Mouse (Mus musculus): ENCODE results near the gene Mum1. TPM values are rescaled to one million over a fixed set of nuclear protein-coding genes. Genes with fewer than 3 reads are reported as not detected.
"Not testable (repeated sequence)": the region's sequence is repeated elsewhere in the genome, so short reads cannot be mapped to it uniquely, and the experiment has no call there.

Gene Mum1
- total RNA-seq, 2 experiments from 2014 or later: 45.5 to 46.2 TPM

DNA sequence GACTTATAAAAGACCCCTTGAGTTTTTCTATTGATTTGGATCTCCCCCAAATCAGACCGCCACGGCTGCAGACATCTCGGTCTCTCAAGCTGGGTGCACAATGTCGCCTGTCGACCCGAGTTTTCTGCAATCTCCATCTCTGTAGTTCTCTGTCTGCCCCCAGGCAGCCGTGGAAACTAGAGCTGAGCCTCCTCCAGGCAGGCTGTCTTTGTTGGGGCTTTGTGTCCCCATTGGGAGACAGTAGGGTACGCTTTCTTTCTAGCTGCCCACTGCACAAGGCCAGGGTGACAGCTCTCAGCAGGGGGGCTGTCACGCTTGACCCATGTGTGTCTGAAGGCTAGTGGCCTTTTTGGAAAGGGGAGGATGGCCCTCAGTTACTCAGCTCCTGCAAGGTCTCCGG lies 18.6 kb upstream of the Mum1 start:
- ATAC-seq (ENCODE audit: poor library complexity, severe bottlenecking): no peak

DNA sequence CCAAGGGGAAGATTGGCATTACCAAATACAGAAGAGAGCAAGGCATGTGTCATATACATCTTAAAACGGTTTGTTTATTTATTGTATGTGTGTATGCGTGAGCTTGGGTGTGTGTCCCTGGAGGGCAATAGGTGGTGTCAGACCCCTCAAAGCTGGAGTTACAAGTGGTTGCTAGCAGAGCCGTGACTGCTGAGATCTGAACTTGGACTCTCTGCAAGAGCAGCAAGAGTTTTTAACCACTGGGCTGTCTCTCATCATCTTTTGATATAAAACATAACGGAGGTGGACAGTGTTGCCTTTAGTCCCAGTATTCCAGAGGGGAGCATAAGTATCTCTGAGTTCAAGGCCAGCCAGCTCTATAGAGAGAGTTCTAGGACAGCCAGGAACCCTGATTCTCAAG lies 18.0 kb upstream of the Mum1 start:
- no peak for ATAC-seq (ENCODE audit: poor library complexity, severe bottlenecking)

DNA sequence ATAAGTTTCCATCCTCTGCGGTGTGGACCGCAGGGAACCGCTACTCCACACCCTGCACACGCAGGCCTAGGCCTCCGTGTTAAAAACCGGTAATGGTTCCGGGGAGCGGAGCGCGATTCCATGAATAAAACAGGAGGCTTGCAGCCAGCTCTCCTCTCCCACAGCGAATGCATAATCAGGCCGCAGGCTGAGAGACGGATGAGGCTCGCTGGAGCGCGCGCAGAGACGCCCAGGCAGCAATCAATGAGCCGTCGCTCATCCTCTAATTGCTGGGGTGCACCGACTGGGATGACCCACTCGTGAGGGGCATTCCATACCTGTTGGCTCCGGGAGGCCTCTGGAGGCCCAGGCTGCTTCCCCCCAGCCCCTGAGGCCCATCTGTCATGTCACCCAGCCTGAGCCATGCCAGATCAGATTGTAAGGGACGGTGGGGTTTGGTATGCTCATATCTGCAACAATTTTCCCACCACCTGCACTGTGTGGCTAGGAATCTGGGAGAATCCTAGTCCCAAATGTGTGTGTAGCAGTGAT lies 17.3 kb upstream of the Mum1 start:
- ATAC-seq (ENCODE audit: poor library complexity, severe bottlenecking): no peak

DNA sequence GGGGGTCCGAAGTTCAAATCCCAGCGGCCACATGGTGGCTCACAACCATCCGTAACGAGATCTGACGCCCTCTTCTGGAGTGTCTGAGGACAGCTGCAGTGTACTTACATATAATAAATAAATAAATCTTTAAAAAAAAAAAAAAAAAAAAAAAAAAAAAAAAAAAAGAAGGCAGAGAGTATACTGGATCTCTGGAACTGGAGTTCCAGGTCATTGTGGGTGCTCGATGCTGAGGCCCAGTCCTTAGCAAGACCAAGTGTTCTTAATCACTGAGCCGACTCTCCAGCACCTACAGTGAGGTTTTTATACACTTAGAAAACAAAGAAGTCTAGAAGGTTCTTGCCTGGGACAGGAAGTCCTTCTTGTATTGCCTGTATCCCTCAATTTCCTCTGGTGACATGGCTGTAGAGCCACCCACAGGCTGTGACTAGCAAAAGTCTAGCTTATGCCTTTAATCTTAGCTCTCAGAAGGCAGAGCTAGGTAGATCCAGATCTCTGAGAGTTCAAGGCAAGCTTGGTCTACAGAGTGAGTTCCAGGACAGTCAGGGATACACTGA lies 14.6 kb upstream of the Mum1 start:
- not testable (repeated sequence) for ATAC-seq (ENCODE audit: poor library complexity, severe bottlenecking)

DNA sequence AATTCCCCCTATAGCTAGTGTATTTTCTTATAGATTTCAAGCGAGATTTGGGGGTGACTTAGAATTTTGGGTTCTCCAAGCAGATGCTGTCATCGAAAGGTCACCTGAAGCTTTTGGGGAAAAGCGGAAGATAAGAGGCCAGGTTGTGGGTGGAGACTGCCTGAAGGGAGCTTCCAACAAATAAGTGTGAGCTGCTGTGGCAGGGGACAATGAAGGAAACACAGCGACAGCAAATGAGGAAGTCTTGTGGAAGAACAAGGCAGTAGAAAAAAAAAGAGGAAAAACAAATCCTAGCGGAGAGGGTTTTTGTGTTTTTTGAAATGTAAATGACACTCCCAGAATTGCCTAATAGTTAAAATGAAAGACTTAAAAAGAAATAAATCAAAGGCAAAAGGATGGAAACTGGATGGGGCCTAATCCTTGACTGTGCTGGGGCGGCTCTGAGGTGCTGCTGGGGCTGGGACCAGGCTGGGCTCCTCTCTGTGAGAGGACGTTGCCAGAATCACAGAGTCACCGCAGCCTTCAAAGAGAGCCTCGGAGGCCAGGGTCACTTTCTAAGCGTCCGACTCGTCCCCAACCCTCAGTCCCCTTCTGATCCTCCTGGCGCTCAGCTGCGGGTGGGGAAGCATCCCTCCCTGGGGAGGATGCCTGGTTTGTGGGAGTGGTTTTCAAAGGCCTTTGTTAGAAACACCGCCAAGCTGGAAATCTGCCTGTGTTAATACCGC lies 11.0 kb upstream of the Mum1 start:
- ATAC-seq (ENCODE audit: poor library complexity, severe bottlenecking): peak; percentile 57; the same call in 1 of the 2 replicates

DNA sequence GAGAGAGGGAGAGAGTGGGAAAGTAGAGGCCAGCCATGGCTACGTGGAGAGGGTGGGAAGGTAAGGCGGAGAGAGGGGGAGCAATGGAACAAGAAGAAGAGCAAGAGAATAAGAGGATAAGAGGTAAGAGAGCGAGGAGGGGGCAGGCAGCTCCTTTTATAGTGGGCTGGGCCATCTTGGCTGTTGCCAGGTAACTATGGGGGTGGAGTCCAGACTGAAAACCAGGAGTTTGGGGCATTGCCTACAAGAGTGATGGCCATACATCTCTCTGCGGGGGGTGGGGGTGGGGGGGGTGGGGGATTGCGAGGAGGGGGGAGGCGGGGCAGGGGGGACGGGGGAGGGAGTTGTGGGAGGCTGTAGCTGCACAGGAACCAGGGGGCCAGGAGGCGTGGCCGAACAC lies 5.6 kb upstream of the Mum1 start:
- no peak for ATAC-seq (ENCODE audit: poor library complexity, severe bottlenecking)

DNA sequence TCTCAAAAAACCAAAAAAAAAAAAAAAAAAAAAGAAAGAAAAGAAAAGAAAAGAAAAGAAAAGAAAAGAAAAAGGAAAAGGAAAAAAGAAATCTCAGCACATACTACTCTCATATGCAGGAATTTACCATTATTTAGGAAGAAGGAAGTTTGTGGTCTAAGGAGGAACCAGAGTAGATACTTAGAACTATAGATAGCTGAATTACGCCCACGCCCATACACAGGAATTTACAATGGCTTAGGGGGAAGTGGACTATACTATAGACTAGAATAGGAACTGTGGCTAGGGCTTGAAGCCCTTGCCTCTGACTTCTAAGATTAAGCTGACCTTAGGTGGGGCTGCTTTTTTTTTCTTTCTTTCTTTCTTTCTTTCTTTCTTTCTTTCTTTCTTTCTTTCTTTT lies 3.1 kb upstream of the Mum1 start:
- not testable (repeated sequence) for ATAC-seq (ENCODE audit: poor library complexity, severe bottlenecking)

DNA sequence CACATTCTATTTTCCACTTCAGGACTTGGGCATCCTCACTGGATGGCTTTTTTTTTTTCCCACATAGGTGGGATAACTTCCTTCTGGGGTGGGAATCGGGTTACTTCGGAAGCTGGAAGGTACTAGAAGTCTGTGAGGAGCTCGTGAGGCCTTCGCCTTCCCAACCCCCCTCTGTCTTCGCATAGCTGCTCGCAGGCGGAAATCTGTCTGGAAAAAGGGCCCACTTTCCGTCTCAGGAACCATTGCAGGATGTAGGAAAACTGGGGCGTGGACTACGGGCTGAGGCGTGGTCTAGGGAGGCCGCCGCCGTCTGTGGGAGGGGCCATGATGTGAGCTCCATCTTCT lies 191 bp upstream of the Mum1 start:
- no peak for ATAC-seq (ENCODE audit: poor library complexity, severe bottlenecking)

DNA sequence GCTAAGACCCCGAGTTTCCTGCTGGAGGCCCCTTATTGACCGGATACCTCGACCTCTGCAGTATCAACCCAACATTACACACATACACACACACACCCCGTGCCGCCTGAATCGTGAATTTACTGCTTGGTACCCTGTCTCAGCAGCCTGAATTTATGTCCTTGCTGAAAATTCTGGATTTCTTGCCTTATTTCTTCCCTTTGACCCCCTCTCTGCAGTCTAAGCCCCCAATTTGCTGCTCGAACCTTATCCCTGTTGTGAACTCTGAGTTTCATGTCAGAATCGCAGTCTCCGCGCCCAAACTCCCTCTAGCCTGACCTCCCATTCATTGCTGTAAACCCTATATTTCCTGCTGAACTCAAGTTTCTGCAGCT lies 919 bp downstream of the Mum1 start:
- ATAC-seq (ENCODE audit: poor library complexity, severe bottlenecking): no peak

DNA sequence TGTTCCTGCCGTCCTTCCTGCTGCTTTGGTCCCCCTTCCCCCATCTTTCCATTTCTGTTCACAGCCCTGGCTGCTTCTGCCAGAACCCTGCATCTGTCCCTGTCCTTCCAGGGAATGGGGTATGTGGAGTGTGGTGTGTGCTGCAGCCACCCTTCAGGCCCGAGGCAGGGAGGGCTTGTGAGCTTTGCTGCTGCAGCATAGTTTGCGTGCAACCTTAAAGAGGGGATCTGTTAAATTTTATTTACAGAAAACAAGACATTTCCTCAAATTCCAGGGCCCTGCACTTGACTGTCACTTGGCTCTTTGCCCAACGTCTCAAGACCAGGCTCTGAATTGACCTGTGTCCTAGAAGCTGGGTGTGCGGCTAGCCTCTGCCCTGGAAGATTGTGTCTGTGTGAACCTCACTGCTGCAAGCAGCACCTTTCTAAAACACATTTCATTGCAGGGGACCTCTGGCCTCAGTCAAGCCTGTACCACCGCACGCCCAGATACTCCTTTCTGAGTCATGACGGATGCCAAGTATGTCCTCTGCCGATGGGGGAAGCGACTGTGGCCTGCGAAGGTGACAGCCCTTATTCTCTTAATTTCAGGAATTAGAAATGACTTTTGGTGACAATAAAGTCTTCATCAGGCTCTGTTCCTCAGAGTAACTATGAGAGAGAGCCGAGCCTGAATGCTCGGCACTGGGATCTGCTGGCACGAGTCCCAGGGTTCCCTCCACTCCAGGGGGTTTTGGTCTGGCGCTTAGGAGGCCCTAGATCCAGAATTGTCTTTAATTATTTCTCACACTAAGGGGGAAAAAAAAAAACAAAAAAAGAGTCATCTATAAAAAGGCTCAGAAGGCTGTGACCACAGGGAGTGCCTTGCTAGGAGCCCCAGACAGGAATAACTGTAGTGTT lies 1.9 kb downstream of the Mum1 start:
- ATAC-seq (ENCODE audit: poor library complexity, severe bottlenecking): no peak

DNA sequence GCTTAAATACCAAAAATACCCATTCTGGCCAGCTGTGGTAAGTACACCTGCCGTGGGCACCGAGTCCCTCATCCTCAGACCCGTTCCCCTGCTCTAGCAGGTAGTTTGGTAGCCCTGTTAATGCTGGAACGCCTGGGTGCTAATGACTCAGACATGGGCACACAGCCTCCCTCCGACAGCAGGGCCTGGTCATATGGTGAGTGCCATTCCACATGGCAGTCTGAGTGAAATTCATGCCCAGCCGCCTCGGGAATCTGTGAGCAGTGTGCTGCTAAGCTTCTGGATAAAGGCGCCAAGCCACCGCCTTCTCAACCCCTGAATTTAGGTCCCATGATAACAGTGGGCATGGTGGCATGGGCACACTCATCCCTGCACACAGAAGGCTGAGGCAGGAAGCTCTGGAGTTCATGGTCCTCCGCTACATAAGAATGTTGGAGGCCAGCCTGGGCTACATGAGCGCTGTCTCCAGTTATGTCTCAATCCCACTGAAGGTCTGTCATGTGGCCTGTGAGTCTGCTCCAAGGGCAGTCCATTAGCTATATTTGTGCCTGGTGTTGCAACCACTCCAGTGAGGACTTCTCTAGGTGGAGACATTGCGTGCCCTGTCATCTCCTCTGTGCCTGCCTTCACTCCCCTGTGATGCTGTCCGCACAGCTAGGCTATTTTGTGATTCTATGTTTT lies 10.1 kb downstream of the Mum1 start:
- no peak for ATAC-seq (ENCODE audit: poor library complexity, severe bottlenecking)

DNA sequence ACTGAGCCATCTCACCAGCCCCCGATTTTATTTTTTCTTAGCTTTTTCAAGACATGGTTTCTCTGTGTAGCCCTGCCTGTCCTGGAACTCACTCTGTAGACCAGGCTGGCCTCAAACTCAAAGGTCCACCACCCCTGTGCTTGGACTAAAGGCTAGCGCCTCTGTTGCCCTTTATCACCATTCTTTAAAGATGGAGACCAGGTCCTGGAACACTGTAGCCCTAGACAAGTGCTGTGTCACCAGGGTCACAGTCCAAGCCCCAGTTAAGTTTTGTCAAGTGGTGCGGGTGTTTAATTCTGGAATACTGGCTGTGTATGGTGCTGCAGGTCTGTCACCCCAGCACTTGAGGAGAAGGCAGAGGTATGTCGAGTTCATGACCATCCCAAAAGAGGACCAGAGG lies 10.8 kb downstream of the Mum1 start:
- no peak for ATAC-seq (ENCODE audit: poor library complexity, severe bottlenecking)

DNA sequence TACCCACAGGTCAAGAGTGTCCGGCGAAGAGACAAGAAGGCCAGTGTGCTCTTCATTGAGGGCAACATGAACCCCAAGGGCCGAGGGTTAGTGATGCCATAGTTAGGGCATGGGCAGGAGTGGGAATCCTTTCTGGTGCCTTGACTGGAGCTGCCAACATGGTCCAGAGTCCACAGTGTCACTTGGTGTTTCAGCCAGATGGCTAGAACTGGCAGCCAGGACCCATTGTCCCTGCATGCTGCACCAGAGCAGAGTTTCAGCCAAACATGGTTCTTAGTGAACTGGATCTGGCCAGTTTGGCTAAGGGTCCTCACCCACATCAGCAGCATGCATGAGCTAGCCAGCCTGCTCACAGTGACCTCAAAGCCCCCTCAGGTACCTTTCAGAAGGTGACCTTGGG lies 12.1 kb downstream of the Mum1 start:
- ATAC-seq (ENCODE audit: poor library complexity, severe bottlenecking): no peak

DNA sequence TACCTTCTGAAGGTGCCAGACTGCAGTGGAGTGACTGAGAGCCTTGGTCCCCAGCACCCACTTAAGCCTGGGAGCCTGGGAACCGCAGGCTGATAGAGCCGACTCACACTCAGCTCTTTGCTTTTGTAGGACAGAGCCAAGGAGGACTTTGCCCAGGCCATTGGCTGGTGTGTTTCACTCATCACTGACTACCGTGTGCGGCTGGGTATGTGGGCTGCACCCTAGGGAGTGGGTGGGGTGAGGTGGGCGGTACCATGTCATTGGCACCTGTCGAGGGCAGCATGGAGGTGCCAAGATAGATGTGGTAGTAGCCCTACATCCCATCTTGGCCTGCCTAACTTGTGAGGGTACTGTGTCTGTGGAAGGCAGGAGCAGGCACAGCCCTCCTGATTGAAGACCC lies 13.6 kb downstream of the Mum1 start:
- no peak for ATAC-seq (ENCODE audit: poor library complexity, severe bottlenecking)

DNA sequence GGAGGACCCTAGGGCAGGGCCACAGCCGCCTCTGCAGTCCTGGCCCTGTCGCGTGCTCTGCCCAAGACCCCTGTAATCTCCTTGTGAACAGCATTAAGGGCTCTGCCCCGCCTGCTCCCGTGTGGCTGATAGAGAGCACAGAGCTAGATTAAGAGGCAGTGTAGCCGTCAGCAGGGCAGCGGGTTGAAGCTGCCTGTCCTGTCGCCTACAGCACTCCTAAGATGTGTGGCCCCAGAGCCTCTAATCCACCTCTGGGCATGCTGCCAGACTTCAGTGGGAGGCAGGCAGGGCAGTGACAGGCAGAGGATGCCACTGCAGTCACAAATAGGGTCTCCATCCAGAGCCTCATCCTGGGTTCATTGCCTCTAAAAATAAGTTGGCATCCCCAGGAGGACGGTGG lies 15.9 kb downstream of the Mum1 start:
- no peak for ATAC-seq (ENCODE audit: poor library complexity, severe bottlenecking)

DNA sequence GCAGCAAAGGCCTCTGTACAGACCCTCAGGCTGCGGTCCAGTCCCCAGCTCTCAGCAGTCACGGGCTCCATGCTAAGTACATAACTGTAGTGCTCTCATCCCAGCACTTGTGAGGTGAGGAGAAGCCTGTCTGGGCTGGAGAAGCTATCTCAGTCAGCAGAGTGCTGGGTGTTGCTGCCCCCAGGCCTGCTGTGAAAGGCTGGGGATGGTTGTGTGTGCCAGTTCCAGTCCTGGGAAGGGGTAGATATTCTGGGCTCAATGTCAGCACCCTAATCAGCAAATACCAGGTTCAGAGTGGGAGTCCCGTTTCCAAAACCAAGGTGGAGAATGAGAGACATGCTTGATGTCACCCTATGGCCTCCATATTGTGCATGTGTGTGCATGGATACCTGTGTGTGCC lies 16.4 kb downstream of the Mum1 start:
- ATAC-seq (ENCODE audit: poor library complexity, severe bottlenecking): no peak

DNA sequence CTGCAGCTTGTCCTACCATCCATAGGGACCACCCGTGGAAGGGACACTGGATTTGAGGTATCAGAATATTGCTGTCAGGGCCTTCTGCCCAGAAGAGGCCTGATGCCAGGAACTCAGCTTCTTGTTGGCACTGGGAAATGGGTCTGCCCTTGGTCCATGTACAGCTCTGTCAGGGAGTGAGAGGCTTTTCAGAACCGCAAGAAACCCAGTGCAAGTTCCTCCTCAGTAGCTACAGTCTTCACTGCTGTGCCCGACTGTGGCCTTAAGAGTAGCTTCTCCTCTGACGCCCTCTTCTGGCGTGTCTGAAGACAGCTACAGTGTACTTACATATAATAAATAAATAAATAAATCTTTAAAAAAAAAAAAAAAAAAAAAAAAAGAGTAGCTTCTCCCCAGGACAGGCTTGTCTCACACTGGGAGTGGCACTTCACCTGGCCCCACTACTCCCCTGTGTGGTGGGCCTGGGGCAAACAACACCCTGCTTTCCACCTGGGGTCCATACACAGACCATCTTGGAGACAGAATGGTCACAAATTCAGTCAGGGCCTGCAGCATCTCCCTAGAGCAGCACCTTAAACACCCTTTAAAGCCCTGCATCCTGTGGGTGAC lies 18.7 kb downstream of the Mum1 start:
- ATAC-seq (ENCODE audit: poor library complexity, severe bottlenecking): no peak

DNA sequence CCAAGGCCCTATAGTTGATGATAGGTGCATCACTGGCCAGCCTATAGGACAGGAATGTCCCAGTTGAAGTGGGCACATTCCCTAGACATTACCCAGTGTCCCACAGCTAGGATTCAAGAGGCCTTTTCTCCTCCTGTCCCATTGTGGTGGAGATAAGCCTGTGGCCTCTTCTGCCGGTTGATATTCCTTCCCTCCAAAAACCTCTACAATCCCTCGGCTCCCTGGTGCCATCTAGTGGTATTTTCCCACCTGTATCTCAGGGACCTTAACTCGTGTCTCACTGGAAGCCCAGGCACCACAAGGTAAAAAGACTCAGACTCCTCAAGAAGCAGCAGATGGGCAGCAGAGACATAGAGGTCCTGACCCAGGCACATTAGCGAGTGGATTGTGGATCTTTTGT lies 19.4 kb downstream of the Mum1 start:
- ATAC-seq (ENCODE audit: poor library complexity, severe bottlenecking): peak; percentile 39

DNA sequence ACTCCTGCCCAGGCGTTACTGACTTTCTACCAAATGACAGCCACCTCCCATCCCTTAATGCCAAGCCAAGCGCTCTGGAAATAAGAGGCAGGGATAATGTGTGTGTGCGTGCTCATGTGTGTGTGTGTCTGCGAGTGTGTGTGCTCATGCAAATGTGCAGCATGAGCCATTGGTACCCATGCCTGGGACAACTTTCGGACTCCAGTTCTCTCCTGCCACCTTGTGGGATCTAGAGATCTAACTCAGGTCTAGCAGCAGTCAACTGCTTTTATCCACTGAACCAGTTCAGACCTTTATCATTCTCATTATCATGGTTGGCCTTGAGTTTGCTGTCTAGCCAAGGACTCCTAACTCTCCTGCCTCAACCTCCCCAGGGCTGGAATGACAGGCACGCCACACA lies 21.6 kb downstream of the Mum1 start:
- no peak for ATAC-seq (ENCODE audit: poor library complexity, severe bottlenecking)

DNA sequence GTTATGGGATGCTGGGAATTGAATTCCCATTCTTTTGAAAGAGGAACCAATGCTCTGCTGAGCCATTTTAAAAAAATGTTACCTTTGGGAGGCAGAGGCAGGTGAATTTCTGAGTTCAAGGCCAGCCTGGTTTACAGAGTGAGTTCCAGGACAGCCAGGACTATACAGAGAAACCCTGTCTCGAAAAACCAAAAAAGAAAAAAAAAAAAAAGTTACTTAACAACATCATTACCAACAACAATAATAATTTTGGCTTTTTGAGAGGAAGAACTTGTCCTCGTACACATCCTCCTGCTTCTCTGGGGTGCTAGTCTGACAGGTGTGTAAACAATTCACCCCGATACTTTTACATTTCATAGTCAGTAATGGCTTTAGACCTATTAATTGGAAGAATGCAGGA lies 22.2 kb downstream of the Mum1 start:
- not testable (repeated sequence) for ATAC-seq (ENCODE audit: poor library complexity, severe bottlenecking)

Data from megakaryocyte, adult 5-6 weeks (primary cell).